Mouse (Mus musculus) cerebellum, adult 9-11 months (tissue): ENCODE results near the gene Klf16.

Source experiments
- DNase-seq: peaks from one replicate; pipeline ENCODE4 v3.0.0; 2022

Gene Klf16

GRCm38 (mm10) chr10:80573944-80574343 lies 3.2 kb downstream of the Klf16 start:
- no peak for DNase-seq

GRCm38 (mm10) chr10:80572477-80572876 lies 4.6 kb downstream of the Klf16 start:
- no peak for DNase-seq

DNA sequence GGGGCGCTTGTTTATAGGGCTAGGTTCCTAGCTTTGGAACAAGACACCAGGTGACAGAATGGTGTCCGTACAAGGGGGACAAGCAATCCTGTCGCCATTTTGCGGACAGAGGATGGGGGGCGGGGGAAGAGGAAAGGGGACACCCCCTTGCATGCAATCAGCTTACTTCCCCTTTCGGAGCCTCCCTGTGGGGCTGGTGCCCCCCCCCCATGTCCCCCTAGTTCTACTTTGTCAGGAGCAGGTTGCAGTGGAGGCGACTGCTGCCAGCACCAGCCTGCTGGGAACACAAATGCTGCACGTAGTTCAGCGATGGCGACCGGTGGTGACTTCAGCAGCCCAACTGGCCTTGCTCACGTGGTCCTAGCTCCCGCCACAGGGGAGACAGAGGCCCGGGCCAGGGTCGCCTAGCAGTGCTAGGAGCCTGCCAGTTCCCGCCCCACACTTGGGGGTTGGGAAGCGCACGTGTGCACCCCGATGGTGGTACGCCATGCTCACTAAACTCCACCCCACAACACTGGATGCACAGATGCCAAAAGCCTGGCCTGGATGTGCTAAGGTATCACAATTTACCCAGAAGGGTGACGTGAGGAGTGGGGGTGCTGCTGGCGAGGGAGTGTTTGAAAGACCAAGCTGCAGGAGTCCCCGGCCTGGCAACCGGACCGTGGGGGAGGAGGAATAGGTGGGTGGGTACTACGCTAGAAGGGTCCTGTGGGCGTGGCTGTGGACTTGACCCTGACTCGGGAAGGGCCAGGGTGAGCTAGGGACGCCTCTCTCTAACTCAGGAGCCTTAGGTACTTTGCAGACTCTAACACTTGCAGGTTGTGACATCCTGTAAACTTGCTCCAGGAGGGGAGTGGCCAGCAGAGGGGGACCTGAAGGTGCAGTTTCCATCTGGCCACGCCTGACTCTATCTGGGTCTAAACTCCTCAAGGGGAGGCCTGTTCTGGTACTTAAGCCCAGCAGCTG lies 6.0 kb downstream of the Klf16 start:
- DNase-seq = peak; percentile 75

DNA sequence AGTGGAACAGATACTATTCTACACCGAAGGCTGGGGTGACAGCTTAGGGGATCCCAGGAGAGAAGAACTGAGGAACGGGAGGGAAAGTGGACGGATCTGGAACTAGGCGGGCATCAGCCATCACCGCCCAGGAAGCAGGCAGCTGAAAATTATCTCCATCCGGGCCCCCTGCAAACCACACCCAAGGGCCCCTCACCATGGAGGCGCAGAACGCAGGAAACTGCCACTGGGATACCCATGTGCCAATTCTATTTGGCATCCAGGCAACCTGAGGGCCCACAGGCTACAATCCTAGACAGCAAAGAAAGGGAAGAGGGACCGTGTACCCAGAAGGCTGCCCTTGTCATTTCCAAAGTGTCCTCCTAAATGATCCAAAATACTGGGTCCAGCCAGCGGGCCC lies 6.7 kb downstream of the Klf16 start:
- no peak for DNase-seq

DNA sequence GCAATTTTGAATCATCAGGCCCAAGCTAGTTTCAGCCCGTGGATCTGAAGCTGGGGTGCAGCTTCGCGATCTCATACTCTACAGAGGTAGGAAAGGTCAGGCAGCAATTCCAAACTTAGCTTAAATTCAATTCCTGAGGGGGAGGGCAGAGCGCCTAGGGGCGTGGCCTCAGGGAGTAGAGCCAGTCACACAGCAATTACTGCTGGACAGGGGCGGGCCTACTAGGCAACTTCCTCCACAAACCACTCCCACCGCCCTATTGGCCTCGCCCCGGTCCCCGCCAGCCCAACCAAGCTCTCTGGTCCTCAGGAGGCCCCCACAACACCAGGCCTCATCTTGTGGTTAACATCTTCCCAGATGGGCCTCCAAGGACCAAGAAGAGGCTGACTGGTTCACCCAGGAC lies 7.5 kb downstream of the Klf16 start:
- peak; percentile 65 for DNase-seq

DNA sequence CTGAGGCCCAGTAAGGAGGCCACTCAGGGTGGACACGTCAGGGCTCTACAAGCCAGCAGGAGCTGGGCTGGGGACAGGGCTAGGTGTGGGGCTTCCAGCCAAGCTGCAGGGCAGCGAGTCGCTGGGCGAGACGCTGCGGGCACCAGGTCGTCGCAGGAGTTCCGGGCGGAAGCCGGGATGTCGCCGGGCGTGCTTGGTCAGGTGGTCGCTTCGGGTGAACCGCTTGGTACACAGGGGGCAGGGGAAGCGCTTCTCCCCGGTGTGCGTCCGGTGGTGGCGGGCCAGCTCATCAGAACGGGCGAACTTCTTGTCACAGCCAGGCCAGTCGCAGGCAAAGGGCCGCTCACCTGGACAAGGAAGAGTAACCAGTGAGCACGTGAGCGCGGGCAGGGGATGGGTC lies 8.2 kb downstream of the Klf16 start:
- peak; percentile 60 for DNase-seq

DNA sequence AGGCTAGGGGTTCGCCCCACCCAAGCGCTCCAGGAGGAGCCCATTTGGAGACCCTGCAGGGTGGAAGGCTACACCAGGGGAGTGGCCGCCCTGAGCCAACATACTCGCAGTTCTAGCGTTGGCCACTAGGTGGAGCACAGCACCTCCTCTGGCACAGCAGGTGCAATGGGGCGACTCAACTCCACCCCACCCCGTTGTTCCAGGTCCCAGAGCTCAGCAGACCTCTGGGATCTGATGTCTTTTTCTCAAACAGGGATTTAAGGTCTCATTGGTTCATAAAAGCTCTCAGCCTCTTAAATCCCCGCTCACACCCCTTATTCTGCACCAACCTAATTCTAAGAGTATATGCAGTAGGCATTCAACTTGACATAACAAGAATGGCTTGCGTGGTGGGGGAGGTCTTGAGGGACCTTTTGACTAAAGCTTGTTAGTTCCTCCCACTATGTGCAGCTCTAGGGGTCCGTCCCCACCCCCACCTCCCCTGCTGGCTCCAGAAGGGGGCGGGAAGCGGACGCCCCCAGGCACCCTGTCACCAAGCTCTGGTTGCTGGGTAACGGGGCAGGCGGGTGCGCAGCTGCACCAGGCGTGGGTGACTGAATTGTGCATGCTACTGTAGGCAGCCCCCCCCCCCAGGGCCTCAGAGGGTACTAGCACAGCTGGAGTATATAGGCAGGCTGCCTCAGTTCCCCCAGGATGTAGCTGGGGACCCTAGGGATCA lies 10.6 kb downstream of the Klf16 start:
- peak; percentile 85 for DNase-seq

GRCm38 (mm10) chr10:80561116-80561944 lies 15.8 kb downstream of the Klf16 start, which contains the start of gene Rexo1:
Gene Rexo1 (minus strand): TSS chr10:80561560.
- peak; percentile 92 for DNase-seq

GRCm38 (mm10) chr10:80560621-80561020 lies 16.5 kb downstream of the Klf16 start:
- no peak for DNase-seq

GRCm38 (mm10) chr10:80559431-80559830 lies 17.7 kb downstream of the Klf16 start:
- peak; percentile 53 for DNase-seq

- DNase-seq = peak; percentile 74
These were observed 19.7 kb downstream of the Klf16 start for GRCm38 (mm10) chr10:80557346-80557965.

- DNase-seq = no peak
These were observed 23.1 kb downstream of the Klf16 start for GRCm38 (mm10) chr10:80553997-80554396.

DNA sequence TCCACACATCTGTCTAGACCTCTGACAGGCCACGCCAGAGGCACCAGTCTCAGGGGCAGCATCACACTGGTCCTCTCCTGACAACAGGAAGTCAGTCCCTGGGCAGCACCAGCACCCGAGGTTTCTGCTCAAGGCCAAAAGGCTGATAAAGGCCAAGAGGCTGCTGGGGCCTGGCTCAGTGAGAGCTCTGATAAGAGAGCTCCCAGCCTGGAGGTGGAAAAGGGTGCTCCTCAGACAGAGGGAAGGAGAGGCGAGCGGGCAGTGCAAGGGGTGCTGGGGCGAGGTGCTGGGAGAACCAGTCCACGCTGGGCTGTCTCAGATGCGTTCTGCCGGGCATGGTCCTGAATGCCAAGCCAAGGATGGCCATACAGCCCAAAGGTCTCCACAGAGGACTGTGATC lies 23.5 kb downstream of the Klf16 start:
- DNase-seq = no peak

GRCm38 (mm10) chr10:80552364-80552763 lies 24.8 kb downstream of the Klf16 start:
- DNase-seq = no peak

- DNase-seq = no peak
These were observed 27.8 kb downstream of the Klf16 start for GRCm38 (mm10) chr10:80549279-80549678.

GRCm38 (mm10) chr10:80548428-80549006 lies 28.6 kb downstream of the Klf16 start:
- peak; percentile 73 for DNase-seq

GRCm38 (mm10) chr10:80547539-80547938 lies 29.6 kb downstream of the Klf16 start:
- DNase-seq = no peak

GRCm38 (mm10) chr10:80546945-80547344 lies 30.2 kb downstream of the Klf16 start:
- no peak for DNase-seq

GRCm38 (mm10) chr10:80545590-80545989 lies 31.5 kb downstream of the Klf16 start:
- DNase-seq = no peak

- DNase-seq = no peak
These were observed 33.2 kb downstream of the Klf16 start for GRCm38 (mm10) chr10:80543873-80544272.

GRCm38 (mm10) chr10:80539493-80539892 lies 37.6 kb downstream of the Klf16 start:
- DNase-seq = no peak
